In genomic region chr19:8892829-8893766, GRCm38 (mm10) we compare ENCODE assay signal across 8 mouse cellular contexts. TPM values are rescaled to one million over a fixed set of nuclear protein-coding genes. Genes with fewer than 3 reads are reported as not detected.
A peak's percentile ranks its signal among the peaks of the same experiment; 100 is the strongest.
DNase-seq lines count a peak whose midpoint lies in the region; ATAC-seq and TF ChIP-seq lines count a peak whose summit lies in the region.

Gene Ints5 (plus strand): TSS chr19:8893005.

- H3K4me2 ChIP-seq in CH12.LX (ENCODE audit: insufficient read depth, low read depth, poor library complexity, severe bottlenecking), result peak within 1 kb of the TSS; percentile 61
- peak within 1 kb of the TSS; percentile 65 for H3K4me2 ChIP-seq in forebrain, embryonic 11.5 days (ENCODE audit: low read depth, low read length, severe bottlenecking)
- peak within 1 kb of the TSS; percentile 90 for H3K4me2 ChIP-seq in heart, embryonic 15.5 days
- peak within 1 kb of the TSS; percentile 83 for H3K4me2 ChIP-seq in liver, embryonic 14.5 days (ENCODE audit: low read depth)
- H3K4me2 ChIP-seq in stomach, embryonic 15.5 days, result peak within 1 kb of the TSS; percentile 65

- peak; percentile 90 for DNase-seq in CH12.LX (ENCODE audit: extremely low read depth)
- peak; percentile 91 for DNase-seq in c-Kit-positive CD71-negative TER-119-negative erythroid progenitor cells, embryonic 14.5 days (ENCODE audit: low read depth)
- DNase-seq in forebrain, embryonic 11.5 days (ENCODE audit: low spot score), result peak; percentile 91
- peak; percentile 85 to 90 for DNase-seq in kidney, postnatal 25 days
- peak; percentile 78 to 81 (median 79) for DNase-seq in liver, embryonic 14.5 days (ENCODE audit: low read depth in 3 of 3, low spot score in 3 of 3)
- DNase-seq in neural tube, embryonic 10.5 days (ENCODE audit: extremely low spot score, low spot score), result peak; percentile 86

- dilution Hi-C loops in CH12.LX (cut with MboI; ENCODE audit: extremely low pct_ligation_motif_present, extremely low pct_unique_long_range_greater_than_20kb, low sequenced_read_pairs), result no loop called here

- peak within 1 kb of the TSS; percentile 72 to 89 (median 88) for H3K4me3 ChIP-seq in CH12.LX (replicated peaks in 1 of 3; ENCODE audit: low read depth in 2 of 3, low read length in 2 of 3, poor library complexity in 1 of 3)
- H3K4me3 ChIP-seq in forebrain, embryonic 11.5 days (ENCODE audit: low read depth, low read length), result peak within 1 kb of the TSS; percentile 61
- peak within 1 kb of the TSS; percentile 90 for H3K4me3 ChIP-seq in heart, embryonic 15.5 days
- peak within 1 kb of the TSS; percentile 93 to 98 for H3K4me3 ChIP-seq in liver, embryonic 14.5 days (ENCODE audit: insufficient read depth in 1 of 2, low read depth in 2 of 2, low read length in 2 of 2)
- peak within 1 kb of the TSS; percentile 90 for H3K4me3 ChIP-seq in stomach, embryonic 15.5 days (replicated peaks)

- peaks cover 31 to 36% of the 10 kb centered on the region in 2 experiments for H3K36me3 ChIP-seq in CH12.LX (replicated peaks in 1 of 2; ENCODE audit: control insufficient read depth in 1 of 2, insufficient read depth in 1 of 2, low read length in 1 of 2)
- H3K36me3 ChIP-seq in forebrain, embryonic 11.5 days (ENCODE audit: control insufficient read depth, insufficient read depth, low read length), result no peaks in the 10 kb centered on the region; the same call in 1 of the 2 replicates
- peaks cover 27% of the 10 kb centered on the region for H3K36me3 ChIP-seq in heart, embryonic 15.5 days
- peaks cover 29% of the 10 kb centered on the region for H3K36me3 ChIP-seq in liver, embryonic 14.5 days (replicated peaks; ENCODE audit: control insufficient read depth, insufficient read depth, low read depth)
- peaks cover 16% of the 10 kb centered on the region for H3K36me3 ChIP-seq in stomach, embryonic 15.5 days

- peaks cover 14 to 54% of the 10 kb centered on the region in 2 experiments for H3K4me1 ChIP-seq in CH12.LX (ENCODE audit: control insufficient read depth in 1 of 2, insufficient read depth in 2 of 2)
- peaks cover 5% of the 10 kb centered on the region; the same call in 1 of the 2 replicates for H3K4me1 ChIP-seq in forebrain, embryonic 11.5 days (replicated peaks; ENCODE audit: control insufficient read depth, insufficient read depth, low read length)
- H3K4me1 ChIP-seq in heart, embryonic 15.5 days (replicated peaks), result peaks cover 26% of the 10 kb centered on the region
- H3K4me1 ChIP-seq in liver, embryonic 14.5 days (replicated peaks; ENCODE audit: control insufficient read depth in 2 of 2, insufficient read depth in 2 of 2, low read length in 1 of 2), result peaks cover 6 to 22% of the 10 kb centered on the region in 2 experiments
- peaks cover 30% of the 10 kb centered on the region for H3K4me1 ChIP-seq in stomach, embryonic 15.5 days

- no peak for TF ChIP-seq EP300 in CH12.LX (IDR thresholded peaks at IDR 0.05; ENCODE audit: low read length)
- TF ChIP-seq EP300 in liver, embryonic 14.5 days (IDR thresholded peaks at IDR 0.05; ENCODE audit: low read depth), result no peak

- no peaks in the 10 kb centered on the region for H3K9me3 ChIP-seq in CH12.LX (replicated peaks; ENCODE audit: low read length)
- H3K9me3 ChIP-seq in forebrain, embryonic 11.5 days (ENCODE audit: control insufficient read depth, low read length), result no peaks in the 10 kb centered on the region
- H3K9me3 ChIP-seq in heart, embryonic 15.5 days (replicated peaks), result no peaks in the 10 kb centered on the region
- H3K9me3 ChIP-seq in liver, embryonic 14.5 days (ENCODE audit: control insufficient read depth, low read length), result no peaks in the 10 kb centered on the region
- no peaks in the 10 kb centered on the region for H3K9me3 ChIP-seq in stomach, embryonic 15.5 days

- H3K27ac ChIP-seq in CH12.LX (ENCODE audit: insufficient read depth, low read depth), result peak within 1 kb of the TSS; percentile 6; the same call in 1 of the 2 replicates
- peak within 1 kb of the TSS; percentile 25 for H3K27ac ChIP-seq in forebrain, embryonic 11.5 days (ENCODE audit: low read depth, low read length)
- H3K27ac ChIP-seq in heart, embryonic 15.5 days, result peak within 1 kb of the TSS; percentile 85
- H3K27ac ChIP-seq in liver, embryonic 14.5 days, result peak within 1 kb of the TSS; percentile 91
- H3K27ac ChIP-seq in stomach, embryonic 15.5 days, result peak within 1 kb of the TSS; percentile 86

- in situ Hi-C loops in CH12.LX (cut with MboI; ENCODE audit: low pct_ligation_motif_present, low pct_unique_long_range_greater_than_20kb, low sequenced_read_pairs), result no loop called here

- WGBS in forebrain, embryonic 11.5 days, result 3% methylated on average over 54 of the region's 54 CpGs
- WGBS in heart, embryonic 15.5 days, result 2% methylated on average over 54 of the region's 54 CpGs
- 1% methylated on average over 54 of the region's 54 CpGs for WGBS in liver, embryonic 14.5 days (ENCODE audit: insufficient replicate concordance)
- 2% methylated on average over 54 of the region's 54 CpGs for WGBS in stomach, embryonic 15.5 days

- TF ChIP-seq POLR2A in CH12.LX (IDR thresholded peaks at IDR 0.05; ENCODE audit: low read depth, low read length), result peak; percentile 95

- no peak for TF ChIP-seq RAD21 in CH12.LX (IDR thresholded peaks at IDR 0.05; ENCODE audit: low read depth, low read length)

- TF ChIP-seq CTCF in CH12.LX (conservative IDR thresholded peaks at IDR 0.05 in 1 of 2, IDR thresholded peaks at IDR 0.05 in 1 of 2; ENCODE audit: low read depth in 2 of 2, low read length in 2 of 2), result no peak
- TF ChIP-seq CTCF in liver, embryonic 14.5 days (IDR thresholded peaks at IDR 0.05; ENCODE audit: low read depth), result no peak

- peaks cover 53% of the 10 kb centered on the region for H3K79me2 ChIP-seq in CH12.LX (replicated peaks; ENCODE audit: control insufficient read depth, extremely low read depth, insufficient read depth, poor library complexity, severe bottlenecking)

- no peaks in the 10 kb centered on the region for H3K27me3 ChIP-seq in CH12.LX (replicated peaks)
- H3K27me3 ChIP-seq in forebrain, embryonic 11.5 days (ENCODE audit: control insufficient read depth, insufficient read depth, low read length), result no peaks in the 10 kb centered on the region
- H3K27me3 ChIP-seq in heart, embryonic 15.5 days, result no peaks in the 10 kb centered on the region
- no peaks in the 10 kb centered on the region for H3K27me3 ChIP-seq in liver, embryonic 14.5 days (ENCODE audit: control insufficient read depth, insufficient read depth, low read length)
- no peaks in the 10 kb centered on the region for H3K27me3 ChIP-seq in stomach, embryonic 15.5 days (replicated peaks)

- H3K9ac ChIP-seq in CH12.LX (ENCODE audit: insufficient read depth, low read depth), result peak within 1 kb of the TSS; percentile 97
- H3K9ac ChIP-seq in forebrain, embryonic 11.5 days (ENCODE audit: low read length), result peak within 1 kb of the TSS; percentile 89
- peak within 1 kb of the TSS; percentile 92 for H3K9ac ChIP-seq in heart, embryonic 15.5 days
- H3K9ac ChIP-seq in liver, embryonic 14.5 days (replicated peaks), result peak within 1 kb of the TSS; percentile 98
- H3K9ac ChIP-seq in stomach, embryonic 15.5 days, result peak within 1 kb of the TSS; percentile 95

- peak; percentile 53 for ATAC-seq in forebrain, embryonic 11.5 days (replicated peaks; ENCODE audit: low FRiP score)
- ATAC-seq in heart, embryonic 15.5 days (replicated peaks; ENCODE audit: insufficient number of reproducible peaks, insufficient read depth, low FRiP score, low read depth), result peak; percentile 27
- ATAC-seq in liver, embryonic 14.5 days (ENCODE audit: insufficient read depth), result peak; percentile 60
- ATAC-seq in stomach, embryonic 15.5 days (ENCODE audit: insufficient read depth, low FRiP score, low read depth), result peak; percentile 54

TF ChIP-seq in CH12.LX, 34 proteins besides CTCF, POLR2A, EP300 and RAD21 (continues in another document):
- TF ChIP-seq ETS1 (conservative IDR thresholded peaks at IDR 0.05; ENCODE audit: low read depth, low read length) (no peak), MAX (IDR thresholded peaks at IDR 0.05; ENCODE audit: low read length) (peak; percentile 79), CHD2 (IDR thresholded peaks at IDR 0.05; ENCODE audit: low read length) (peak; percentile 79; the same call in 1 of the 2 replicates), KAT2A (IDR thresholded peaks at IDR 0.05; ENCODE audit: insufficient replicate concordance, low read length) (peak; percentile 77; the same call in 1 of the 2 replicates), JUN (IDR thresholded peaks at IDR 0.05; ENCODE audit: insufficient read depth, low read depth, low read length) (no peak), MEF2A (IDR thresholded peaks at IDR 0.05; ENCODE audit: borderline replicate concordance, low read depth, low read length) (peak; percentile 78; the same call in 1 of the 2 replicates), HCFC1 (IDR thresholded peaks at IDR 0.05; ENCODE audit: low read depth, low read length) (peak; percentile 87), ZNF384 (IDR thresholded peaks at IDR 0.05; ENCODE audit: low read depth, low read length) (0 out of 2 replicates have a peak, but pooled peaks have one; percentile 27), USF2 (conservative IDR thresholded peaks at IDR 0.05; ENCODE audit: low read depth, low read length) (no peak), JUND (conservative IDR thresholded peaks at IDR 0.05; ENCODE audit: low read depth, low read length) (no peak), BHLHE40 (IDR thresholded peaks at IDR 0.05; ENCODE audit: low read depth, low read length) (peak; percentile 67), MAZ (IDR thresholded peaks at IDR 0.05; ENCODE audit: low read depth, low read length) (peak; percentile 78; the same call in 1 of the 2 replicates), UBTF (IDR thresholded peaks at IDR 0.05; ENCODE audit: low read depth, low read length) (peak; percentile 86; the same call in 1 of the 2 replicates), TCF12 (IDR thresholded peaks at IDR 0.05; ENCODE audit: low read depth, low read length) (peak; percentile 97), ZMIZ1 (IDR thresholded peaks at IDR 0.05; ENCODE audit: low read depth, low read length) (peak; percentile 52; the same call in 1 of the 2 replicates), GABPA (IDR thresholded peaks at IDR 0.05; ENCODE audit: insufficient replicate concordance, low read depth, low read length) (peak; percentile 8; the same call in 1 of the 2 replicates), MYC (IDR thresholded peaks at IDR 0.05; ENCODE audit: low read depth, low read length) (peak; percentile 83; the same call in 1 of the 2 replicates), NRF1 (IDR thresholded peaks at IDR 0.05; ENCODE audit: low read depth, low read length) (peak; percentile 91)

RNA-seq across cellular contexts. Expression of gene Ints5, which starts in this region (rescaled TPM):
- 38.9 and 49.9 TPM in 2 replicates for total RNA-seq in CH12.LX (2012; rRNA removed)
- total RNA-seq in CH12.LX (2014; rRNA removed), result 15.7 and 17.2 TPM in 2 replicates
- 30.6 and 38.0 TPM in 2 replicates for polyA plus RNA-seq in CH12.LX (2012; ENCODE audit: insufficient read length, low read depth)
- polyA plus RNA-seq in forebrain, embryonic 11.5 days (2014; fragmentation: Nextera tagmentation; extraction: Ambion mirVana), result 47.7 and 50.9 TPM in 2 replicates
- polyA plus RNA-seq in heart, embryonic 15.5 days (2015; fragmentation: Nextera tagmentation; extraction: Ambion mirVana), result 21.2 and 29.4 TPM in 2 replicates
- 12.2 and 14.4 TPM in 2 replicates for polyA plus RNA-seq in liver, embryonic 14.5 days (2012; rRNA removed)
- polyA plus RNA-seq in liver, embryonic 14.5 days (2014; fragmentation: Nextera tagmentation; extraction: Ambion mirVana), result 14.7 and 16.3 TPM in 2 replicates
- polyA plus RNA-seq in stomach, embryonic 15.5 days (2015; fragmentation: Nextera tagmentation; extraction: Ambion mirVana), result 36.8 and 43.6 TPM in 2 replicates

Comparison
In these comparisons a context has a peak if more than half of its experiments do, and no peak if none do; other contexts are left out.
1. Peak in every context shown above with its lines: DNase-seq, ATAC-seq, H3K4me3 ChIP-seq and H3K27ac ChIP-seq.
2. H3K27ac ChIP-seq: peak in every context shown above with its lines; median percentile 91 in liver, embryonic 14.5 days; 86 in stomach, embryonic 15.5 days; 85 in heart, embryonic 15.5 days; 25 in forebrain, embryonic 11.5 days; 6 in CH12.LX.